Mouse (Mus musculus) heart, embryonic 11.5 days (tissue): ENCODE results near the gene Cd69. TPM values are rescaled to one million over a fixed set of nuclear protein-coding genes. Genes with fewer than 3 reads are reported as not detected.

Source experiments
- ATAC-seq: fragments of 200-750 bp; cut with Nextera tagmentation; replicated peaks from 2 replicates; pipeline ENCODE4 v1.8.0; 2017; ENCODE audit warnings: moderate library complexity; ENCODE audit not compliant: insufficient number of reproducible peaks, low FRiP score, low TSS enrichment
- H3K27ac ChIP-seq: fragments of 300-500 bp; sonication (generic); 2 replicates; pipeline ENCODE4 v1.5.1; 2014; ENCODE audit warnings: mild to moderate bottlenecking, low read depth, low read length
- H3K27me3 ChIP-seq: fragments of 300-500 bp; sonication (generic); 2 replicates; pipeline ENCODE4 v1.6.1; 2014; ENCODE audit warnings: mild to moderate bottlenecking, low read length, mixed read lengths; ENCODE audit not compliant: control insufficient read depth, insufficient read depth
- H3K36me3 ChIP-seq: fragments of 300-500 bp; sonication (generic); 2 replicates; pipeline ENCODE4 v1.6.1; 2014; ENCODE audit warnings: mild to moderate bottlenecking, low read length, moderate library complexity, mixed read lengths; ENCODE audit not compliant: control insufficient read depth, insufficient read depth
- H3K4me1 ChIP-seq: fragments of 300-500 bp; sonication (generic); 2 replicates; pipeline ENCODE4 v1.6.1; 2014; ENCODE audit warnings: low read length; ENCODE audit not compliant: control insufficient read depth, insufficient read depth
- H3K4me2 ChIP-seq: fragments of 300-500 bp; sonication (generic); 2 replicates; pipeline ENCODE4 v1.6.1; 2014; ENCODE audit warnings: mild to moderate bottlenecking, moderate library complexity
- H3K4me3 ChIP-seq: fragments of 300-500 bp; sonication (generic); 2 replicates; pipeline ENCODE4 v1.5.1; 2014; ENCODE audit warnings: low read depth, low read length
- H3K9ac ChIP-seq: fragments of 300-500 bp; sonication (generic); 2 replicates; pipeline ENCODE4 v1.6.1; 2014; ENCODE audit warnings: mild to moderate bottlenecking, low read depth, low read length, moderate library complexity
- H3K9me3 ChIP-seq: fragments of 300-500 bp; sonication (generic); replicated peaks from 2 replicates; pipeline ENCODE4 v1.6.1; 2016; ENCODE audit warnings: low read length; ENCODE audit not compliant: control insufficient read depth
- WGBS: fragments of 180-500 bp; shearing (Covaris S2); extraction: QIAGEN DNeasy Blood & Tissue Kit; methylation state at CpG from one replicate; pipeline ENCODE4 v1.1.7; 2014; ENCODE audit not compliant: insufficient replicate concordance; 5-methylcytosine and 5-hydroxymethylcytosine counted together
- polyA plus RNA-seq: library from polyadenylated mRNA; unstranded; fragments of >200 nt; fragmentation: Nextera tagmentation; extraction: Ambion mirVana; gene quantifications from 2 replicates; pipeline ENCODE4 v1.2.1, GENCODE M21; 2014

Gene Cd69
- polyA plus RNA-seq, 1 experiment from 2014 or later: not detected

GRCm38 (mm10) chr6:129222188-129222800 lies 52.9 kb downstream of the Cd69 start:
- Histone ChIP-seq H3K9me3 (no peaks in the 10 kb centered on the region), H3K4me2 (no peak overlapping the region), H3K27ac (no peak overlapping the region), H3K4me3 (no peak overlapping the region), H3K9ac (no peak overlapping the region), H3K36me3 (no peaks in the 10 kb centered on the region), H3K27me3 (no peaks in the 10 kb centered on the region), H3K4me1 (no peaks in the 10 kb centered on the region)
- 79% methylated on average over 3 of the region's 3 CpGs for WGBS
- ATAC-seq: no peak

GRCm38 (mm10) chr6:129221053-129221452 lies 54.2 kb downstream of the Cd69 start:
- no peak overlapping the region for H3K9ac ChIP-seq
- H3K27me3 ChIP-seq: no peaks in the 10 kb centered on the region
- no peak overlapping the region for H3K27ac ChIP-seq
- no peaks in the 10 kb centered on the region for H3K4me1 ChIP-seq
- H3K9me3 ChIP-seq: no peaks in the 10 kb centered on the region
- no peak overlapping the region for H3K4me2 ChIP-seq
- 84% methylated on average over 1 of the region's 1 CpGs for WGBS
- H3K36me3 ChIP-seq: no peaks in the 10 kb centered on the region
- no peak overlapping the region for H3K4me3 ChIP-seq
- ATAC-seq: no peak

- Histone ChIP-seq H3K4me1 (no peaks in the 10 kb centered on the region), H3K9ac (no peak overlapping the region), H3K4me2 (no peak overlapping the region), H3K4me3 (no peak overlapping the region), H3K27ac (no peak overlapping the region), H3K27me3 (no peaks in the 10 kb centered on the region), H3K9me3 (no peaks in the 10 kb centered on the region), H3K36me3 (no peaks in the 10 kb centered on the region)
- no peak for ATAC-seq
- WGBS: 42% methylated on average over 3 of the region's 3 CpGs
These were observed 55.2 kb downstream of the Cd69 start for GRCm38 (mm10) chr6:129219897-129220517.

- Histone ChIP-seq H3K27ac (no peak overlapping the region), H3K9ac (no peak overlapping the region), H3K4me3 (no peak overlapping the region), H3K27me3 (no peaks in the 10 kb centered on the region), H3K4me1 (no peaks in the 10 kb centered on the region), H3K36me3 (no peaks in the 10 kb centered on the region), H3K4me2 (no peak overlapping the region), H3K9me3 (no peaks in the 10 kb centered on the region)
- 66% methylated on average over 5 of the region's 5 CpGs for WGBS
- no peak for ATAC-seq
These were observed 57.0 kb downstream of the Cd69 start for GRCm38 (mm10) chr6:129218191-129218696.

Other genes starting within 250 kb of the Cd69 start
- 0.40 TPM in 1 of 2 replicates, not detected in the other for gene Klrb1f, start 229.5 kb downstream of the Cd69 start, polyA plus RNA-seq
- not detected in 2 replicates for gene Clec2e, start 174.5 kb downstream of the Cd69 start, polyA plus RNA-seq
- 0.18 TPM in 1 of 2 replicates, not detected in the other for gene Clec2d, start 94.8 kb downstream of the Cd69 start, polyA plus RNA-seq
- gene 4922502D21Rik, start 56.4 kb upstream of the Cd69 start, polyA plus RNA-seq: not detected in 2 replicates
- 0.31 and 0.42 TPM in 2 replicates for gene Clec12a, start 67.3 kb upstream of the Cd69 start, polyA plus RNA-seq
- 0.42 and 0.84 TPM in 2 replicates for gene Clec12b, start 110.4 kb upstream of the Cd69 start, polyA plus RNA-seq
- 7.4 and 8.8 TPM in 2 replicates for gene Clec1b, start 121.9 kb upstream of the Cd69 start, polyA plus RNA-seq
- gene Clec9a, start 133.4 kb upstream of the Cd69 start, polyA plus RNA-seq: 0.23 and 0.36 TPM in 2 replicates
- 0.18 and 0.86 TPM in 2 replicates for gene Clec1a, start 176.6 kb upstream of the Cd69 start, polyA plus RNA-seq
- 0.26 and 0.35 TPM in 2 replicates for gene Olr1, start 231.7 kb upstream of the Cd69 start, polyA plus RNA-seq
- not detected in 2 replicates for gene Tmem52b, start 237.1 kb upstream of the Cd69 start, polyA plus RNA-seq